Mouse (Mus musculus) cerebellum, postnatal 25 days (tissue): Measurements from ENCODE around the gene Hipk1.

Experiments
- DNase-seq, 2 experiments: peaks; one replicate each; pipeline ENCODE4 v3.0.0; 2021; ENCODE audit warnings: mixed read lengths in 2 of 2

Gene Hipk1

GRCm38 (mm10) chr3:103743208-103743607 lies 48.2 kb downstream of the Hipk1 start:
- no peak for DNase-seq

DNA sequence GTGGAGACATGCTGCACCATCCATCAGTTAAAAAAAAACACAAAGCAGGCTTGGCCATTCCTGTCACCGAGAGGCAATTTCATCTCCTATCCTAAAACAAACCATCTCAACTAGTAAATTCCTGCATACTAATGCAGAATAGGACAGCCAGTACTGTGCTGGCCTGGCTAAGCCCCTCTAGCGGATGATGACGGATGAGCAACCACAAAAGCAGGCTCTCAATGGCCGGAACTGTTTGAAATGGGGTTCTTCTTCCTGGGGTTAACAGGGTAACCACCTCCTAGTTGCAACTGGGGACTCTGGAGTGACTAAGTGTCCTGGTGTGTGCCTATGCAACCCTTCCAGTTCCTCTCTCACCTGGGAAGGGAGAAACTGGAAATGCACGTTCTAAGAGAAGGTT lies 51.0 kb downstream of the Hipk1 start:
- no peak for DNase-seq

DNA sequence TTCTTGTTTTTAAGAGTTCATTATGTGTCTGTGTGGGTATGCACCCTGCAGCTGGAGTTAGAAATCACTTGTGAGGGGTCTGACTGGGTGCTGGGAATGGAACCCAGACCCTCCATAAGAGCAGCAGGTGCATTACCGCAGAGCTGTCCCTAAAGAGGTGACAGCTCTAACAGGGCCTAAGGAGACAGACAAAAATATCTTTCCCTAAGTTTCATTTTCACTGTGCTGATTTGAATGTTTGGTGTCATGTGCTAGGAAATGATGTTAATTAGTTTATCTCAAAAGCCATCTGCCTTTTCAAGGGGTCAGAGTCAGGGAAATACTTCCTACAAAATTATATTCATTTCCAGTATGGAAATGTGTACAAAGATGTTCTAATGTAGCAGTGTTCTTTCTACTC lies 52.0 kb downstream of the Hipk1 start, which contains the start of gene Gm10964:
Gene Gm10964, plus strand, starts transcription at position 38 of the 400 bp plus-strand sequence.
- DNase-seq = no peak

GRCm38 (mm10) chr3:103737778-103738571 lies 53.4 kb downstream of the Hipk1 start, which contains the start of gene Olfml3:
TSS of gene Olfml3 (minus strand) at chr3:103738001.
- DNase-seq = peak; percentile 92 to 95

GRCm38 (mm10) chr3:103737061-103737754 lies 54.2 kb downstream of the Hipk1 start:
- DNase-seq = peak; percentile 52 to 61

DNA sequence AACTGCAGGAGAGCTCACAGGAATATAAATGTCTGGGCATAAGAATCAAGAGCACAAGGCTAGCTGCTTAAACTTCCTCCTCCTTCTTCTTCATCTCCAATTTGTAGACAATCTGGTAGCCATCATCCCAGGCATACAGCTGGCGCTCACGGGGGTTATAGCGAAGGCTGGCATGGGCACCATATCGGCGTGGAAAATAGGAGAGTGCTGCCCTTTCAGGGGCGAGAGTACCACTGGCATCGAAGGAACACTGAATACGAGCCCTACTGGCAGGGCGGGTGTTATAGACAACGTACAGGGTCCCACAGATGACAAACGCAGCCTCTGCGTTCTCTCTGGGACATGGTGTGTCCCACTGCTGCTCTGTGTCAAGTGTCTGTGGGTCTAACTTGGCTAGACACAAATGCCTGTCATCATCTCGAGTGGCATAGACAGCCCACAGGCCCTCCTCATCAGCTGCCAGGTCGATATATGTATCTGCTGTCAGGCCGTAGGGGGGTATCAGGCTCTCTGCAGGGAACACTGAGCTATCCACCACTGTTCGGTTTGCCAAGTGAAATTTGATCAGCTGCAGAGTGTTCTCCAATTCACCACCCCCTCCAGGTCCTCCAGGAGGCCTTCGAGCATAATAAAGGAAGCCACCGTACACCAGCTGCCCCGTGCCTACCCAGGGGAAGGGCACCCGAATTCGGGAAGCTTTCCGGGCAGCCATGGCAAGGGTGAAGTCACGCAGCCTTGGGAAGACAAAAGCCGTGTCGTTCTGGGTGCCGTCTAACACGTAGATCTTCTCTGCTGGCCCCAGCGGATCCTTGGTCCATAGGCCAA lies 55.4 kb downstream of the Hipk1 start:
- no peak for DNase-seq

- DNase-seq = no peak
Observed at GRCm38 (mm10) chr3:103734696-103735519, 56.5 kb downstream of the Hipk1 start.

DNA sequence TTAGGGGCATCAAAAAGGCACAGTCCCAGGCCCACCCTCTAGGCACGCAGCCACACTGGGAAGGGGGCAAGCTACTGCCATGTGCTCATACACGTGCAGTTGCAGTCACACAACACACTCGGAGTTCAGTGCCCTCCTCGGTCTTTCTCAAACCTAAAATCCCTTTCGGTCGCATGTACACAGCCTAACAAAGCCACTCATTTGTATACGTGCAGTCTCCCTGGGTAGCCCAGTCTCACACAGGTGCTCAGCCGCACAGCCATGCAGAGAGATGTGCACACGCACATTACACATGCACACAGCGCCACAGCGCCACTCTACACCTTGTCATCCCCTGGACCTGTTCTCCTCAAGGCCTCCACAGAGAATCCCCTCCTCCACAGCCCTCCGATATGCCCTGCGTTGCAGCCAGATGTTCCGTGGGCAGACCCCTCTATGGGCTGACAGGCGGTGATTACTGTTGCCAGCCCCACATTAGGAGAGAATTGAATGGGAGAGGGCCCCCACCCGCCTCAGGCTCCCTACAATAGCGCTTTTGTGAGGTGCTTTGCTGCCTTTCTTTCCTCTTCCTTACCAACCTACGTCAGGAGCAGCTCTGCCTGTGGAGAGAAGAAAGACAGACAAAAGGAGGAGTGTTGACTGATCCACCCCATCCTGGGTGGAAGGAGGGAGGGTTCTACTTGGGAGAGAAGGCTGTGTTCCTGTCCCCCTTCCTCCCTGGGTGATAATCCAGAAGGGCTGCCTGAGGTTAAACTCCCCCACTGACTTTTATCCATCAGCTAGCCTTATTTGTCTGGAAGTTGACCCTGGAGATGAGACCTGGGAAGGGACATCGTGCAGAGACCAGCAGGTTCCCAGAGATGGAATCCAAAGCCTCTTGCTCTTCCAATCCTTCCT lies 57.3 kb downstream of the Hipk1 start:
- peak; percentile 50 to 59 for DNase-seq

GRCm38 (mm10) chr3:103733176-103733575 lies 58.2 kb downstream of the Hipk1 start:
- DNase-seq = no peak

DNA sequence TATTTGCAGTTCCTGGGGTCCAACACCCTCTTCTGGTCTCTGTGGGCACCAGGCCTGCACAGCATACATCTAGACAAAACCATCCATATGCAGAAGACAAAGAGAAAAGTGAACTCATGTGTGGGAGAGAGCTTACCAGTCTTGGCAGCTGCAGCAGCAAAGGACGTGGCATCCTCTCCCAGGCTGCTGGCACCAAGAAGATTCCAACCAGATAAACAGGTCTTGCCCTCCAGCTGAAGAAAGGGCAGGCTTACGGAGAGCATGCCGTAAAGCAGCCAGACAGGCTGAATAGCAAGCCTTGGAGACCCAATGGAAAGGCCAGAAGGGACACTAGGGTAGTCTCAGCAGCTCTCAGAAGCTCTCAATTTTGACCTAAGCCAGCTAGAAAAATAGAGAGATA lies 59.2 kb downstream of the Hipk1 start:
- DNase-seq = no peak

GRCm38 (mm10) chr3:103729850-103730249 lies 61.5 kb downstream of the Hipk1 start:
- DNase-seq = no peak

GRCm38 (mm10) chr3:103727813-103728326 lies 63.5 kb downstream of the Hipk1 start:
- no peak for DNase-seq

- DNase-seq = no peak
Observed at GRCm38 (mm10) chr3:103726642-103727041, 64.7 kb downstream of the Hipk1 start.

DNA sequence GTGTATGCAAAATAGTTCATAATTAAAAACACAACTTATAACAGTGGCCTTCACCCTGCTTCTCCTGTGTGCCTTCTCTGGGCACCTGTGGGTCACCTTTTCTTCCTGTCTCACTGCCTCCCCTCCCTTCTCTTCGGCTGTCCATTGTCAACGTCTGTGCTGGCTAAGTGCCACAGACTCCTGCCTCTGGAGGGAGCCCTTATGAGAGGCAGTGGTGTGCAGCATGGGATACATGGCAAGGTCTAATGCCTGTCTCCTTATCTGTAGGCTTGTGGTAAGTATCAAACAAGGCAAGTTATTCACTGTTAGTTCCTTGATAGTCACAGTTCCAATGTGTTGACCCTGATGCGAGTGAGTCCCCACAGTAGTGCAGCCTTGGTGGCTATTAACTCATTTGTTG lies 67.2 kb downstream of the Hipk1 start:
- DNase-seq = no peak

DNA sequence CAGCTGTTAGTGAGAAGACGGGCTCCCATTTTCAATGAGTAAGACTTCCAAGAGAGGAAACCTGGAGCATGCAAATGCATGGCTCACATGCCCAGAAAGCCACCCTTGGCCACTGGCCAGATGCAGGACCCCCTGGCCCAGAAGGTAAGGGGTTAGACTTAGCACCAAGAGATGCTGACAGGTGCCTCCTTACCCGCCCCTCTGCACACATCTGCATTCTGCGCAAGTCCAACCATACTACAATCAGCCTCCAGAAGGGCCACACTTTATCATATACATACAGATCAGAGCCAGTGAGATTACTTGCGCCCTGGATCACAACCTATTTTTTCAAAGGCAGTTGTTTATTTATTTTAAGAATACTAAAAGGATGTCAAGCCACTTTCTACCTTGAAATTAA lies 72.6 kb downstream of the Hipk1 start:
- DNase-seq = no peak

- peak in 1 of 2 experiments; percentile 2 for DNase-seq
Observed at GRCm38 (mm10) chr3:103716774-103717760, 74.3 kb downstream of the Hipk1 start.

- DNase-seq = no peak
Observed at GRCm38 (mm10) chr3:103715762-103716693, 75.3 kb downstream of the Hipk1 start.

GRCm38 (mm10) chr3:103714942-103715341 lies 76.4 kb downstream of the Hipk1 start:
- no peak for DNase-seq
